Mouse (Mus musculus) ES-E14 (cell line): ENCODE measurements at regions not wholly inside any gene's neighbourhood (a gene's known extent, or its start where the extent isn't known, plus 50 kb on each side); places are given as distances from the start of the nearest gene placed in this dataset.

Source experiments
- DNase-seq: peaks from one replicate; pipeline ENCODE4 v3.0.0-alpha.2; 2013; ENCODE audit warnings: low read depth, low spot score
- H3K27ac ChIP-seq: 2 replicates; pipeline ENCODE4 v1.5.1; 2012; ENCODE audit warnings: low read depth, mild to moderate bottlenecking, low read length, moderate library complexity, mixed read lengths; ENCODE audit not compliant: poor library complexity, insufficient read depth, severe bottlenecking
- H3K36me3 ChIP-seq: 2 replicates; pipeline ENCODE4 v1.6.1; 2012; ENCODE audit warnings: mild to moderate bottlenecking, low read length, moderate library complexity, mixed read lengths; ENCODE audit not compliant: control insufficient read depth, poor library complexity, insufficient read depth, severe bottlenecking
- H3K4me1 ChIP-seq, 2 experiments: fragments of 150-350 bp in 1 of 2; sonication (generic) in 1 of 2; 2 replicates each; pipeline ENCODE4 v1.6.1; 2012; ENCODE audit warnings: low read length in 2 of 2, mild to moderate bottlenecking in 1 of 2, mixed read lengths in 1 of 2; ENCODE audit not compliant: control insufficient read depth in 2 of 2, insufficient read depth in 2 of 2, poor library complexity in 1 of 2
- H3K4me3 ChIP-seq, 2 experiments: fragments of 150-350 bp in 1 of 2; sonication (generic) in 1 of 2; 2 replicates each; pipeline ENCODE4 v1.5.1; 2012; ENCODE audit warnings: low read length in 2 of 2, low read depth in 1 of 2, mild to moderate bottlenecking in 1 of 2, mixed read lengths in 1 of 2; ENCODE audit not compliant: insufficient read depth in 1 of 2, poor library complexity in 1 of 2, severe bottlenecking in 1 of 2
- H3K9ac ChIP-seq: 2 replicates; pipeline ENCODE4 v1.6.1; 2012; ENCODE audit warnings: low read depth, mild to moderate bottlenecking, low read length, mixed read lengths; ENCODE audit not compliant: poor library complexity, insufficient read depth, severe bottlenecking
- H3K9me3 ChIP-seq: fragments of 150-350 bp; sonication (generic); 2 replicates; pipeline ENCODE4 v1.6.1; 2012; ENCODE audit warnings: low read depth, mild to moderate bottlenecking, low read length; ENCODE audit not compliant: control insufficient read depth, insufficient read depth
- CHD2 ChIP-seq: IDR thresholded peaks from 2 replicates; pipeline ENCODE4 v1.6.1; 2014; ENCODE audit warnings: mild to moderate bottlenecking, low read depth, low read length, inconsistent platforms
- HCFC1 ChIP-seq: IDR thresholded peaks from 2 replicates; pipeline ENCODE4 v1.6.1; 2012; ENCODE audit warnings: low read length, inconsistent platforms, borderline replicate concordance; ENCODE audit not compliant: insufficient read depth
- MAFK ChIP-seq: IDR thresholded peaks from 2 replicates; pipeline ENCODE4 v1.6.1; 2014; ENCODE audit warnings: mild to moderate bottlenecking, low read depth, low read length, inconsistent platforms; ENCODE audit not compliant: insufficient read depth
- ZC3H11A ChIP-seq: IDR thresholded peaks from 2 replicates; pipeline ENCODE4 v1.6.1; 2012; ENCODE audit warnings: low read depth, mild to moderate bottlenecking, inconsistent platforms, low read length, borderline replicate concordance
- ZNF384 ChIP-seq: IDR thresholded peaks from 2 replicates; pipeline ENCODE4 v1.6.1; 2012; ENCODE audit warnings: low read depth, low read length, inconsistent platforms
- in situ Hi-C, 2 experiments: fragments of 600-800 bp; cut with MboI; formaldehyde crosslinking; loops; one replicate each; pipeline ENCODE4 v1.15.1; 2025; ENCODE audit warnings: low sequenced_read_pairs in 2 of 2, inconsistent platforms in 1 of 2; ENCODE audit not compliant: unreplicated experiment in 2 of 2

GRCm38 (mm10) chr10:97093886-97094285, 385.5 kb upstream of the Dcn start:
- Histone ChIP-seq H3K36me3 (no peaks in the 10 kb centered on the region), H3K4me1 (no peaks in the 10 kb centered on the region), H3K9ac (no peak overlapping the region), H3K9me3 (no peaks in the 10 kb centered on the region), H3K27ac (no peak overlapping the region), H3K4me3 (no peak overlapping the region)
- in situ Hi-C loops = no loop called here
- TF ChIP-seq HCFC1 = no peak
- no peak for TF ChIP-seq MAFK
- TF ChIP-seq CHD2 = no peak
- TF ChIP-seq ZC3H11A = no peak
- TF ChIP-seq ZNF384 = no peak
- DNase-seq = no peak

DNA sequence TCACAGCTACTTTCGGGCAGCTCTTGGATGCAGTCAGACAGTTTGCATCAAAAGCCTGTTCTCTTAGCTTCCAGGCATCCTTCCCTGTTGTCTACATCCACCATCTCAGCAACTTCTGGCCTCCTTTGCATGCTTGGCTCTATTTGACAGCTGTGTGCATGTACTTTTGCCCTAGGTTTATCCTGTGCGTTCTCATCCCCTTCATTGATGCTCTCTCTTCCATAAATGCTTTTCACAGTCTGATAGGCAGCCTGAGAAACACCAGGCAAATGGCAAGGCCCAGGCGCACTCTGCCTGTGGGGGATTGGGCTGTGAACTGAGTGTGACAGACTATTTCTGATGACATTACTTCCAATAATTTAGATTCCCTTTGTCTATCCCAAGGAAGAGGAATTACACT, 364.9 kb upstream of the Dcn start:
- Histone ChIP-seq H3K36me3 (no peaks in the 10 kb centered on the region), H3K9me3 (no peaks in the 10 kb centered on the region), H3K9ac (no peak overlapping the region), H3K4me1 (no peaks in the 10 kb centered on the region), H3K27ac (no peak overlapping the region), H3K4me3 (no peak overlapping the region)
- DNase-seq = no peak
- TF ChIP-seq ZC3H11A (no peak), MAFK (no peak), CHD2 (no peak), ZNF384 (no peak), HCFC1 (no peak)
- in situ Hi-C loops = no loop called here

GRCm38 (mm10) chr10:97122693-97123092, 356.7 kb upstream of the Dcn start:
- H3K4me1 ChIP-seq = no peaks in the 10 kb centered on the region
- in situ Hi-C loops = no loop called here
- no peaks in the 10 kb centered on the region for H3K36me3 ChIP-seq
- H3K9ac ChIP-seq = no peak overlapping the region
- no peak for TF ChIP-seq ZNF384
- TF ChIP-seq MAFK = no peak
- no peak for TF ChIP-seq ZC3H11A
- TF ChIP-seq HCFC1 = no peak
- TF ChIP-seq CHD2 = no peak
- no peak overlapping the region for H3K27ac ChIP-seq
- DNase-seq = no peak
- H3K4me3 ChIP-seq = no peak overlapping the region
- no peaks in the 10 kb centered on the region for H3K9me3 ChIP-seq

DNA sequence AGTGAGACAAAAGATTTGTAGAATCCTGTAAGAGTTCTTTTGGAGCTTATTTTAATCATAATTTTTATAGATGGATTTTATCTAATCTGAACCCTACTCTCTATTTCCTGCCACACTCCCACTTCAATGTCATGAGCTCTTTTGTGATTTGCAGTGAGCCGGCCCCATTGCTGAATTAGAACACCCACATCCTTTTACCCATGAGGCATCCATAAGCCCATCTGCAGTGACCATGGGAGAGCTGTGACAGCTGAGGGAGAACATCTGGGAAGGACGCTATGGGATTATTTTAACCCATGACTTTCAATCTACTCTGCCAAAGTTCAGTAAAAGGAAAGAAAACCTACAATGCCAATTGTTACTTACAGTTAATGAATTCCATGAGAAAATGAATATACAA, 337.8 kb upstream of the Dcn start:
- TF ChIP-seq CHD2 (no peak), HCFC1 (no peak), ZC3H11A (no peak), MAFK (no peak)
- H3K27ac ChIP-seq = no peak overlapping the region
- H3K9me3 ChIP-seq = no peaks in the 10 kb centered on the region
- no peak for DNase-seq
- in situ Hi-C loops = no loop called here
- no peaks in the 10 kb centered on the region for H3K4me1 ChIP-seq
- H3K4me3 ChIP-seq = no peak overlapping the region
- no peak overlapping the region for H3K9ac ChIP-seq
- no peaks in the 10 kb centered on the region for H3K36me3 ChIP-seq

DNA sequence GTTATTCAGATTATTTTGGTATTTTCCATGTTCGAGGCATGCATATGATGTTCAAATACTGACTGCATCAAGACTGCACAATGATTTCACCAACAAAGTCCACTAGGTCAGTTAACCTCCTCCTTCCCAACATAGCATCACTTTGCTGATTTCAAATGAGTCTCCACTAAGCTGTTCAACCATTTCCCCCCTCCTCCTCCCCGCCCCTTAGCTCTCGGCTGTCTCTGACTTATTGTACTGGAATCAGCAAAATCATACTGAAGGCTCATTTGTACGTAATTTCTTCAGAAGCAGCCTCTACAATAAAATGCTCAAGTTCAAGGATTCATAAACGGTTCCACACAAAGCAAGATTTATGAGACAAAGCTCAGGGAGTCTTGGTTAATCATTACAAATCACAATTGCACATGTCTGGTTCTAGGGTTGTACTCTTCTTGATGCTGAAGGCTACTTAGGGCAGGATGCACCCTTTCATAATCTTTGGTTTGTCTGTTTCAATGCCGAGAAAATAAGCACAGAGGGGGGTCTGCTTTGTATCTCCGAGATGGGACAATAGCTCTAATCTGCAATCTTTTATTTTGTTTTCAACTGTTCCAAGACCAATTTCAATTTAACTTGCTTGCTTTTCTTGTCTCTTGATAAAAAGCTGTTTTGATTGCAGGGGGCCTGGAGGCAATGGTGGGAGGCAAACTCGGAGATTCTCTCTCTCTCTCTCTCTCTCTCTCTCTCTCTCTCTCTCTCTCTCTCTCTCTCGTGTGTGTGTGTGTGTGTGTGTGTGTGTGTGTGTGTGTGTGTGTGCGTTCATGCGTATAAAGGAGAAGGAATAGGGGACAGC, 320.6 kb upstream of the Dcn start:
- DNase-seq = no peak
- no peaks in the 10 kb centered on the region for H3K36me3 ChIP-seq
- H3K4me3 ChIP-seq = no peak overlapping the region
- no peaks in the 10 kb centered on the region for H3K4me1 ChIP-seq
- no peak overlapping the region for H3K9ac ChIP-seq
- in situ Hi-C loops = no loop called here
- no peaks in the 10 kb centered on the region for H3K9me3 ChIP-seq
- TF ChIP-seq ZC3H11A = no peak
- no peak for TF ChIP-seq CHD2
- no peak for TF ChIP-seq ZNF384
- no peak for TF ChIP-seq HCFC1
- no peak for TF ChIP-seq MAFK
- no peak overlapping the region for H3K27ac ChIP-seq
